Mouse (Mus musculus): ENCODE measurements around the gene Fitm2. TPM values are rescaled to one million over a fixed set of nuclear protein-coding genes. Genes with fewer than 3 reads are reported as not detected.

Fitm2 gene
- total RNA-seq (2021) = 100 to 1,000 TPM; 196 to 197 TPM

DNA sequence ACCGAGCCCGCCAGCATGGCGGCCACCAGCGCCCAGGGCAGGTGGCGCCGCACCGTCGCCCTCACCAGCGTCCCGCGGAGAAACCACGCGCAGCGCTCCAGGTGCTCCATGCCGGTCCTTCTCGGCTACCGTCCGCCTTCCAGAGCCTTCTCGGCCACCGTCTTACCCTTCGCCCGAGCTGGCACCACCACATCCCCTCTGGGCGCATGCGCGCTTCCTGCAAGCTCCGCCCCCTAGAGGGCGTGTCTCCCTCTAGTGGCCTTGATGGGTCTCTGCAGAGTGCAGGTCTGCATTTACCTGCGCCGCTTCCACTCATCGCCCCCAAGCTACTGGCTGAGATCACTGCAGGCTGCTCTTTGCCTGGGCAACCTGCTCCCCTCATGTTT lies at the start of gene Fitm2:
TSS of gene Fitm2 (minus strand) at position 164 of the 386 bp plus-strand sequence.
- peak; percentile 94 to 95 for DNase-seq
- intact Hi-C loops (cut with DNase I) = loop anchor here (1.0 kb wide), 1 partner anchor 52 kb away; no protein-coding TSS in a partner anchor

DNA sequence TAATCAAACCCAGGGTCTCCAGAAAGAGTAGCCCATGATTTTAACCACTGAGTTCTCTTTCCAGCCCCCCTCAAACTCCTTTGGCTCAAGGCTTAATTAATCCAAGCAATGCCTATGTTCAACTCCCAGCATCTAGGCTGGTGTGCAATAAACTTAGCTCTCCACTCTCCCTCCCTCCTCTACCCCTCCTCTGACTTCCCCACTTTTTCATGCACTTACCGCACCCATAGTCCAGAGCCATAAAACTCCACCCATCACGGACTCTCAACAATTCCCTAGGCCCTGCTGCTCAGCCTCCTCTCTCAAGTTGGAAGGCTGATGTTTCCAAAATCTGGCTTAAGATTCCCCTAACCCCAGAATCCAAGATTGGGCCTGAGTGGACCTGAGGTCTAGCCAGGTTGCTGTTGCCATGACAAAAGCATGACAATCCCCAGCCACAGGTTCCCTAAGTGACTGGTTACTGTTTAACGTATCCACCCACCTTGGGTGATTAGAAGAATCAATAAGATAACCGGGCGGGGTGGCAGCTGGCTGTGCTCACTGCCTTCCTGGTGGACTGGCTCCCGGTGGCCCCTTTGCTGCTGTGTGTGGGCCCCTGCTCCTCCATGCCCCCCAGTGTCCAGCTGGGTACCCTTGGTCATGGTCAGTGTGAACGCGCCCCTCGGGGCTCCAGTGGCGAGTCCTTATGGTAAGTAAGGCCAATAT lies 34.0 kb upstream of the Fitm2 start, which contains the start of gene Hnf4a:
TSS of gene Hnf4a (plus strand) at position 509 of the 705 bp plus-strand sequence.
- intact Hi-C loops (cut with DNase I) = no loop called here
- no peak for DNase-seq

DNA sequence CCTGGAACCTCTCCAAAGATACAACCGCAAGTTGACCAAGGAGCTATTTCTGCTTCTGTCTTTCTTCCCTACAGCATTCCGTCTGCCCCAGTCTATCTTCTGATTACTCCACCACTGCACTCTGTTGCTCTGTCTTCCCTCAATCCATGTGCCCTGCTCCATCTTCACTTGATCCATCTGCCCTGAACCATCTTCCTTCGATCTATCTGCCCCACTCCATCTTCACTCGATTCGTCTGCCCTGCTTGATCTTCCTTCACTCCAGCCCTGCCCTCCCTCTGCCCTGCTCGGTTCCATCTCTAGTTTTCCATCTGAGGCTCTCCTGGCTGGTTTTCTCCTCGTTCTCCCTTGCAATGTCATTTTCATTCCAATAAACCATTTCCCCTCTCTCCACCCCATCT lies 30.8 kb upstream of the Fitm2 start:
- intact Hi-C loops (cut with DNase I) = no loop called here
- no peak for DNase-seq

GRCm38 (mm10) chr2:163502219-163502618 lies 29.8 kb upstream of the Fitm2 start:
- intact Hi-C loops (cut with DNase I) = no loop called here
- DNase-seq = peak in 1 of 2 experiments; percentile 18

GRCm38 (mm10) chr2:163494456-163494855 lies 22.0 kb upstream of the Fitm2 start:
- DNase-seq = no peak
- intact Hi-C loops (cut with DNase I) = no loop called here

GRCm38 (mm10) chr2:163493976-163494375 lies 21.5 kb upstream of the Fitm2 start:
- intact Hi-C loops (cut with DNase I) = no loop called here
- no peak for DNase-seq

DNA sequence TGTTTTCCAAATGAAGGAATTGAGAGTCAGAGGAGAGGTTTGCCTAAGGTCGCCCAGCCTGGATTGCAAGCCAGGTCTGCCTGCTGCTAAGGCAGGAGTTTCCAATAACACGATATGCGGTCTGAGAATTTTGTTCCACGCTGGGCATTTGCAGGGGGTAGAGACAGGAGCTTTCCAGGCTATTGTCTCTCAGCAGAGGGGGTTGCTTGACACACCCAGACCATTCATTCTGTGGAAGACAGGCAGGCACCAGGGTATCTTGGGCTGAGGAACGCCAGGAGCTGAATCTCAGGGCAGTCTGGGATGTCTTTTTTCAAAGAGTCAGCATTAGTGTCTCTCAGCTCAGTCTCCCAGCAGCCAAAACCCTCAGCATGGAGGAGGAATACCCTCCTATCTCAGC lies 20.6 kb upstream of the Fitm2 start:
- intact Hi-C loops (cut with DNase I) = no loop called here
- DNase-seq = no peak

DNA sequence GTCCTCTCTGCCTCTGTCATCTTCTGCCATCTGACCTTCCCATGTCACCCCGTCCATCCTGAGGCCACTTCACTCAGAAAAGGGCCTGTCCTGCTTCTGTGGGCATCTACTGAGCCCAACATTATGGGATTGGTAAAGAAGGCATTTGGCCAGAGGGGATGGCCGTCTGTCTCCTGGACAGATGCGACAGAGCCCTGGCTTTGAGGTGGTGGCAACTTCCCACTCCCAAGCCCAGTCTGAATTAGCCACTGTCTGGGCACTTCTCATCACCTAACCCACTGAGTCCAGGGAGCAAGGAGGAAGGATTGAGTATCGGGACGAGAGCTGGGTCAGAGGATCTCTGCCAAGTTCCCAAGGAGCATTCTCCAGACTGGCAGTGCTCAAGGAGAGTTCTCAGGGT lies 19.6 kb upstream of the Fitm2 start, which contains the start of gene R3hdml:
TSS of gene R3hdml (plus strand) at position 301 of the 400 bp plus-strand sequence.
- DNase-seq = no peak
- intact Hi-C loops (cut with DNase I) = no loop called here

DNA sequence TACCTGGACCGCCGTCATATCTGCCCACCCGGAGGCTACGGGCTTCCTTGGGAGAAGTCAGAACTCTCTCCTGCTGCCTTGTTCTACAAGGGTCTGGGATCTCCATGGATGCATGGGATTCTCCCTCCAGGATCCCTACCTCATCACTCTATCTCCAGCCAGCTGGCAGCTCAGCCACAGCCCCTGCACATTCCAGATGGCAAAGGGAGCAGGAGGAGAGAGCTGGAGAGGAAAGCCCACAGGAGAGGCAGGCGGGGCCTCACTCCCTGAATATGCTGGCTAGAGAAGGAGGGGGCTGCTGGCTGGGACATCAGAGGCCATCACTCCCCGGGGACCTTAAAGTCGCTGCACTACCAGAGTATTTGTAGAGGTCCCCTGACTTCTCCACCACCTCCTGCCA lies 18.9 kb upstream of the Fitm2 start:
- intact Hi-C loops (cut with DNase I) = no loop called here
- DNase-seq = no peak

- DNase-seq = no peak
- intact Hi-C loops (cut with DNase I) = no loop called here
These were observed 18.2 kb upstream of the Fitm2 start for GRCm38 (mm10) chr2:163490656-163491055.

DNA sequence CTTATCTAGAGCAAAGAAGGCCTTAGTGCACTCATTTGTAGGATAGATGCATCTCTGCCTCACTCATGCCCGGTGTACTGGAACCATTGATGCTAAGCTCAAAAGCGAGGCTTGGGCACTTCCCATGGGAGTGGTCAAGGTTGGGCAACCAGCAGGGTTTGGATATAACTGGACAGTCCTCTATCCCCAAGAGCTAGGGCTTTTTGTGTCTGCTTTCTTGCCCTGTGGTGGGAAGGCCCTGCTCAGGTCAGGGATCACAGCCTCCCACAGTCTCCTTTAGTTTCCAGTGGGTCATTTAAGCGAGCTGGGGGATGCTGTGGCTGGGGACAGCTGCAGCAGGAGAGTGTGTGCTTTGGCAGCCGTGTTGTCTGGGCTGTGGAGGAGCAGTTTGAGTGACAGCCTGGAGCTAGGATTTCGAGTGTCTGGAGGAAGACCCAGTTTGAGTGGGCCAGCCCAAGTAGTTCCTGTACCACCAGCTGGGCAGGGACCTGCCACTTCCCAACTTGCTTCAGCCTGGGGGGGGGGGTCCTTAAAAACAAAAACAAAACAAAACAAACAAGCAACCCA lies 17.4 kb upstream of the Fitm2 start:
- DNase-seq = no peak
- intact Hi-C loops (cut with DNase I) = no loop called here

GRCm38 (mm10) chr2:163487360-163487759 lies 14.9 kb upstream of the Fitm2 start:
- DNase-seq = no peak
- intact Hi-C loops (cut with DNase I) = no loop called here

DNA sequence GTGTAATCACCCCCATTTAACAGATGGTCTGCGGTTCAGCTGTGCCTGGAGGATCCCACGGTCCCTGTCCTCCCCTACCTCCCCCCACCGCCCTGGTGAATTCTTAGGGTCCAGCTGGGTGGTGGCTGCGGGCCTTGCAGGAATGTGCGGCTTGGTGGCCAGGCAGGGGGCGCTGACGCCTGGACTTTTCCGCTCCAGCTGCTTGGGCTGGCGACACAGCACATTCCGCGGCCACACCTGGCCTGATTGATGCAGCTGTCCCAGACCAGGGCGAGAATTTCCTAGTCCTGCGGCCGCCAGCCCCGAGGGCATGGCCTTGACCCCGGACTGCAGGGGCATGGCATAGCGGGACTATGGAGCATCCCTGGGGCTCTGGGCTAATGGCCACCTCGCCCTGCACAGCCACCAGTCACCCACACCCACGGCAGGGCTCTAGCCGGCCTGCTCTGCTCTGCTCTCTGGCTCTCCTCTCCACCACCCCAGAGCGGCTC lies 9.2 kb upstream of the Fitm2 start:
- intact Hi-C loops (cut with DNase I) = no loop called here
- no peak for DNase-seq

DNA sequence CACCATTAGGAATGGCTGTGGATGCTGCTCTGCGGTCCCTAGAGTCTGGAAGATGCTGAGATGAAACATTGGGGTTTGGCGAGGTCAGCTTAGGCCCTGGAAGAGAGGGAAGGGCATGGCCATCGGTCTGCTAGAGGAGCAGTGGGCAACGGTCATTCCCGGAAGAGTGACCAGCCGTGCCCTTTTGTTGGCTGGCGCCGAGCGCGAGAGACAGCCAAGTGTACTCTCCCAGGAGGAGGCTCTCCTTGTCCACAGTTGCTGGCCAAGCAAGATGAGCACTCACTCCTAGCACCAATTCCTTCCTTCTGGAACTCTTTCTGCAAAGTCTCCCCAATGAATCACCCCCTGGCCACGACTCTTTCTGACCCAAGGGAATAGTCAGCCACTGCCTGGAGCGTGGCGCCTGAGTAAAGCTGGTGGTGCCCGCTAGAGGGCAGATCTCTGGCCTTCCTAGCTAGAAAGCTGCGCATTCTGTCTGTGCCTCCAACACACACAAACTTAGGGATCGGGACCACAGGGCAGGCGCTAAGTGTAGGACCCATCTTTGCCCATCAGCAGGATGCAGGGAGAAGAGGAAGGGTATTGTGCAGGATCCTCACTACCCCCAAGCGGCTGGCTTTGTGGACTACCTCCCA lies 7.9 kb upstream of the Fitm2 start:
- intact Hi-C loops (cut with DNase I) = no loop called here
- no peak for DNase-seq

DNA sequence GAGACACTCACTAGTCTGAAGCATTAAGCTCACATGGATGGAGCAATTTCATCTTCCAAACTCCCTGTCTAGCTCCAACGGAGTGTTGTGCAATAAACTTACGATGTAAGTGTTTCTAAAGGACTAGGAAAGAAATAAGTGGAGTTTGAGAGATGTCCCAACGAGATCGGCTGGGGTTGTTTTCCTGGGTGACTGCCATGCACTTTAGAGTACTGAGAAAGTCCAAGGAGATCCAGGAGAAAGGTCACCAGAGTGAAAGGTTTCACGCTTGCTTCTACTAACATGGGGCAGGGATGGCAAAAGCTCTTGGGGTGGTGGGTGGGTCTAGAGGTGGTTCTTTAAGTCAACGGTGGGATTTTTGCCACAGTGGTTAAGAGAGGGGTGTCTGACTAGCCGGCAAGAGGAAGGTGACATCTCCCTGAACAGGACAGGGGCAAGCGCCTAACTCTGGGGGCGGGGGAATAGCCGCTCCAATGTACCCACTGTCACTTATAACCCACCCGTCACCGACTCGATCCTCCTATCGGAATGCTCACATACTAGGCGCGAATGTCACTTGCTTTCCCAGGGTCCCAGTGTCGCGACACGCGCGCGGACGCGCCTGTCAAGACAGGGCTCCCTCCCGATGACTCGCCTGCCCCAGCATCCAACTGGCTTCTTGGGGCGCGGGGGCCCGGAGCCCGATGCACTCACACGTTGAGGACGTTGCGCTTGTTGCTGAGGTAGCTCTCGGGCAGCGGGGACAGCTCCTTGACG lies 541 bp downstream of the Fitm2 start:
- intact Hi-C loops (cut with DNase I) = loop anchor here (1.0 kb wide), 1 partner anchor 52 kb away; no protein-coding TSS in a partner anchor
- DNase-seq = no peak

GRCm38 (mm10) chr2:163471136-163471535 lies 1.3 kb downstream of the Fitm2 start:
- DNase-seq = peak in 1 of 2 experiments; percentile 37
- intact Hi-C loops (cut with DNase I) = no loop called here

DNA sequence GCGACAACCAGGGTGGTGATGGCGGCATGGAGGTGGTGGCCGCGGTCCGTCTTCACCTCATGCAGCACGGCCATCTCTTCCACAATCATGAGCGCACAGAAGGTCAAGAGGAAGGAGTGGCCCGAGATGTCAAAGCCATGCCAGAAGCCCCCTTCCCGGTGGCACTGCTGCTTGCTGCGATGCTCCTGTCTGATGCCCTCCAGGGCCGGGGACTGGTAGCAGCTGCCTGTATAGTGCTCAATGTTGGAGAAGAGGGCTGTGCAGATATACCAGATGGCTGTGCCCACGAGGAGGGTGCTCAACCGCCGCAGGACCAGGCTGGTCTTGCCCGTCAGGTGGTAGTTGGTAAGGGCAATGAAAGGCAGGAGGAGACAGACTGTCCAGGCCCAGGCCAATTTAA lies 2.7 kb downstream of the Fitm2 start:
- intact Hi-C loops (cut with DNase I) = no loop called here
- no peak for DNase-seq

DNA sequence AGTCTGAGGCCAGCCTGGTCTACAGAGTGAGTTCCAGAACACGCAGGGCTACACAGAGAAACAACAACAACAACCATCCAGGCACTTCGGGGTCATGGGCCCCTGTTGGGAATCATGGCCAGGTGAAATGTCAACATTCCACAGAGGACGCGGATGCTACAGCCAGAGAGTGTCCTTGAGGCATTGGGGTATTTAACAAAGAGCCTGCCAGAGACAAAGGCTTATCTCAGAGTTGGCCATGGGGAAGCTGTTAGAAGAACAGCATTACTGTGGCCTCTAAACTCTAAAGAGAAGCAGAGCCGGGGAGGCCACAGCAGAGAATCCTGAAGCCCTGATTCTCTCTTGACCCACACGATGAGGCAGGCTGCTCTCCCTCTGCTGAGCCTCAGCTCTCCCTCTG lies 3.6 kb downstream of the Fitm2 start:
- DNase-seq = no peak
- intact Hi-C loops (cut with DNase I) = no loop called here

DNA sequence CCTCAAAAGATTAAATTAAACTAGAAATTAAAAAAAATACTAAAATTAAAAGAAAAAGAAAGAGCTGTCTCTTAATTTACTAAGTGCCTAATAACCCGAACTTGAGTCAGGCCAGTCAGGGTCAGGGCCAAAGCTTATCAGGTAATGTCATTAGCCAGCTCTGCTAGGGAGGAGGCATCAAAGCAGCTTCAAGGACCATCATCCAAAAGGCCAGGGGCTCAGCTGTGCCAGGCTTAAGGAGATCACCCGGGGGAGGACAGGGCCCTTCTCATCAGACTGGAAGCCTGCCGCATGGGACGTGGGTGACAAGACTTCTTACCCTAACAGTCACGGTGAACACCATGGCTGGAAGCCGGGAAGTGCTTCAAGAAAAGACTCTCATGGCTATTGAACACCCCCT lies 4.8 kb downstream of the Fitm2 start:
- intact Hi-C loops (cut with DNase I) = no loop called here
- no peak for DNase-seq

GRCm38 (mm10) chr2:163466771-163467170 lies 5.7 kb downstream of the Fitm2 start:
- no peak for DNase-seq
- intact Hi-C loops (cut with DNase I) = no loop called here

DNA sequence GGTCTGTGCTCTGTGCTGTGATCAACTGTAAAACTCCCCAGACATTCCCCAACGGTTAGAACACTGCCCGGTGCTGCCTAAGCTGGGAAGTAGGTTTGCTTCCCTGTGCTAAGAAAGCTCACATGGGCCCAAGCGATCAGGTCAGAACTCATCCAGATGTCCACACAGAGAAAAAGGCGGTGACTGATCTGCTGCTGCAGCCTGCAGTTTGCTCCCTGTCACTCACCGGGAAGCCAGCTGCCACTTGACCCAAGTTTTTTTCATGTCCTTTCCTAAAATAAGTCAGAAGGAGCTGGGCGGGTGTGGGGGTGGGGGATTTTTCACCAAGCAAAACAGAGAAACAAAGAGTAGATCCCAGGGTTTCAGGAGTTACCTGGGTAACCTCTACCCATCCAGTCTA lies 7.9 kb downstream of the Fitm2 start:
- no peak for DNase-seq

More for the DNA sequence above, 7.9 kb downstream of the Fitm2 start:
- intact Hi-C loops (cut with DNase I) = no loop called here

Data from heart, postnatal 36 days (tissue).